Mouse (Mus musculus) common myeloid progenitor, adult 5-6 weeks (primary cell): ENCODE measurements around the gene Sh3rf1. TPM values are rescaled to one million over a fixed set of nuclear protein-coding genes. Genes with fewer than 3 reads are reported as not detected.

ENCODE experiments used
- ATAC-seq: replicated peaks from 2 replicates; pipeline ENCODE4 v1.8.0; 2016; ENCODE audit warnings: low read depth, mild to moderate bottlenecking, moderate TSS enrichment, inconsistent platforms; ENCODE audit not compliant: poor library complexity, severe bottlenecking
- total RNA-seq: library from RNA; stranded (forward); fragments of 200-1000, 187-1606 nt; gene quantifications from 2 replicates; pipeline ENCODE4 v1.2.3, GENCODE M21; 2017

Gene Sh3rf1
- total RNA-seq, result 1.8 and 4.6 TPM in 2 replicates

DNA sequence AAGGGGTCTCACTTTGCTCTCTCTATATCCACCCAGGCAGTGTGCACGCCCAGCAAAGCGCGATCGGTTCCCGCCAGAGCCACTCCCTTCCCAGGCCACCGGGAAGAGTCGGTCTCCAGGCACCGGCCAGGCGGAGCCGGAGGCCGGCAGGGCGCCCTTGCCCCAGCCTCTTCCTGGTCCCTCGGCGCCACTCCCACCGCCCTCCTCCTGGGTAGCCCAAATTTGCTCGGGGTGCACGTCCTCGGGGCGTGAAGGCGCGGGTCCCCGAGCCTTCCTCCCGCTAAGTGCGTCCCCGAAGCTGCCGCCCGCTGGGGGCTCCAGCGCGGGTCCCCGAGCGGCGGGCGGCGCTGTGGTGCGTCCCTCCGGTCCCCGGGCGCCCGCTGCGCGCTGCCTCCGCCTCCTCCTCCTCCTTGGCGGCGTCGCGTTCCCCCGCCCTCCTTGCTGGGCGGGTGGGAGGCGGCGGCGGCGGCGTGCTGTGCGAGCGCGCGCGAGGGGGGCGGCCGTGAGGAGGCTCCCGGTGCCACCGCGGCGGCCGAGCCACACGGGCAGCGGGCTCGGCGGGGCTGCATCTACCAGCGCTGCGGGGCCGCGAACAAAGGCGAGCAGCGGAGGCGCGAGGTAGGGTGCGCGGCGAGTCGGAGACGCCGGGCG, at the start of gene Sh3rf1:
Gene Sh3rf1, plus strand, starts transcription at position 144 of the 651 bp plus-strand sequence.
- peak; percentile 78 for ATAC-seq

- no peak for ATAC-seq
Observed at GRCm38 (mm10) chr8:61173921-61174492, 49.7 kb upstream of the Sh3rf1 start.

DNA sequence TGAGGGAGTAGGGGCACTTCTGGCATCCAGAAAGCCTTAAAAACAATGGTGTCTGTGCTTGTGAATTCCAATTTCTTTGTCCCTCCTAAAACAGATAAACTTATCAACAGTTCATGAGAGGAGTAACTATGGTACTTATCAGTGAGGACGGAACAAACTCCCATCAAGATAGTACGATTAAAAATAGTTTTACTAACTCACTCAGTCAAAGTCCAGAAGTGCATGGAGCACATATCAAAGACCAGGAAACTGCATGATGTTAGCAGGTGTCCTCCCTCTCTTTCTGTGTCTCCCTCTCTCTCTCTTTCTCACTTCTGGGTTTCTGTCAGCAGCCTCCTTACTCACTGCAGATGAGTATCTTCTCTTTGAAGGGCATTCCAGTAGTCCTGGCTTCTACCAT, 47.8 kb upstream of the Sh3rf1 start:
- no peak for ATAC-seq

- ATAC-seq, result peak; percentile 15; the same call in 1 of the 2 replicates
Observed at GRCm38 (mm10) chr8:61177680-61178593, 45.7 kb upstream of the Sh3rf1 start.

DNA sequence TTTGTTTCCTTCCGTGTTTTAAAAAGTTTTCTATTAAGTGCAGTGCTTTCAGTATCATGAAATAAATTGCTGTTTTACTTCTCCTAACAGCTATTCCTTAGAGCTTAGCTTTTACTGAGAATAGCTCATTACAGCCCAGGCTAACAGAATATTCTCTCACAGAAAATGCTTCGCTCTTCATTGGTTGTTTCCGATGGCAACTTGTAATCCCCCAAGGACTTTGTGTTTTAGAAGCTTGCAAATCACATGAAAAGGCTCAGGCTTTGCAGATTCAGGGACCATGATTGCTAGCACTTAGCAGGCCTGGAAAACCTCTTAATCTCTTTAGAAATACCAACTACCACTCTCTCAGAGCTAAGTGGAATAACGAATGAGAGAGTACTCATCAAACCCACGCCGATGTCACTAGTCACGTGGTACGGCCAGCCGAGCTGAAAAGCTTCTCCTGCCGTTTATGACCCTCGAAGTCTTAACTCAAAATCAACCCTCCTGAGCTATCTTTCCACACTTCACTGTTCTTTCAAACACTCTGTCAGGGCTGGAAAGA, 45.0 kb upstream of the Sh3rf1 start:
- ATAC-seq, result no peak

- ATAC-seq, result no peak
Observed at GRCm38 (mm10) chr8:61181592-61181991, 42.1 kb upstream of the Sh3rf1 start.

- no peak for ATAC-seq
Observed at GRCm38 (mm10) chr8:61182020-61182419, 41.7 kb upstream of the Sh3rf1 start.

- 0 out of 2 replicates have a peak, but pooled peaks have one; percentile 11 for ATAC-seq
Observed at GRCm38 (mm10) chr8:61185274-61186198, 38.1 kb upstream of the Sh3rf1 start.

GRCm38 (mm10) chr8:61194306-61194925, 29.3 kb upstream of the Sh3rf1 start:
- ATAC-seq, result no peak

DNA sequence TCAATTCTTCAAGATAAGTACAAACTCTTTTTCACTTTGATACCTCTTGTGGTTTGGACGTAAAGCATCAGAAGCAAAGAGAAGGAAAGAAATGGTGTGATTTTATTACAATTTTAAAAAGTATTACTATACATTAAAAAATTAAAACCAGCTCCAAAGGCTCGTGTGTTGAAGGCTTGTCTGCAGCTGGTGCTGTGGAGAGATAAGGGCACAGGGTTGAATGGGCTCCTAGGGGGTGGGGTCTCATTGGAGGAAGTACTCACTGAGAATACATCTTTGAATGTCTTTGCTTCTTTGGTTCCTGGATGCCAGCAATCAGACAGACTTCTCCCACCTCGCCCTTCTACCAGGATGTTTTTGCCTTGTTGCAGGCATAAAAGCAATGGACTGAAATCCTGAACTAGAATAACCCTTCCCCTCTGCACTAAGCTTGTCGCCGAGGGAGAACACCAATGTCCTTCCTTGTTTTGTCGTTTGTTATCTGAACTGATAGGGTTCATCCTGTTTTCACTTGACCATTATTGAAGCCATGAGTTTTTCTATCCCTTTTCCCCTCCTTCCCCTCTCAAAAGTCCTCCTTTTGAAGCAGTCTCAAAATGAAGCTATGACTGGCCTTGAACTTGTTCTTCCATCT, 23.3 kb upstream of the Sh3rf1 start:
- ATAC-seq, result 0 out of 2 replicates have a peak, but pooled peaks have one; percentile 32

- no peak for ATAC-seq
Observed at GRCm38 (mm10) chr8:61203035-61203826, 20.4 kb upstream of the Sh3rf1 start.

- no peak for ATAC-seq
Observed at GRCm38 (mm10) chr8:61206876-61207275, 16.8 kb upstream of the Sh3rf1 start.

DNA sequence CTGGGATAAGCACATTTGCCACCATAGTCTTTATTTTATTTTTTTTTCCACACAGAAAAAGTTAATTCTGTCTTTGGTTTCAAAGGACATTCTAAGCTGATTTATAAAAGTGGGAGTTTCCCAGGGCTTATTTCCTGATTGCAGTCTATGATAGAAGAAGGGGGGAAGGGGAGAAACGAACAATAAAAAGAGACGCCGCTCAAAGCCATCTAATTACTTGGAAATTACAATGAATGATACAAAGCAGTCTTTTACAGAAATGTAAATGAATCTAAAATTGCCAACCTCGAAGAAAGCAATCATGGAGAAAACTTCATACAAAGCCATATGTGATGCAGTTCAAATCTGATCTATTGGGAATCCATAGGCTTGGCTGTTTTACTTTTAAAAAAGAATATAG, 16.0 kb upstream of the Sh3rf1 start:
- ATAC-seq, result no peak

DNA sequence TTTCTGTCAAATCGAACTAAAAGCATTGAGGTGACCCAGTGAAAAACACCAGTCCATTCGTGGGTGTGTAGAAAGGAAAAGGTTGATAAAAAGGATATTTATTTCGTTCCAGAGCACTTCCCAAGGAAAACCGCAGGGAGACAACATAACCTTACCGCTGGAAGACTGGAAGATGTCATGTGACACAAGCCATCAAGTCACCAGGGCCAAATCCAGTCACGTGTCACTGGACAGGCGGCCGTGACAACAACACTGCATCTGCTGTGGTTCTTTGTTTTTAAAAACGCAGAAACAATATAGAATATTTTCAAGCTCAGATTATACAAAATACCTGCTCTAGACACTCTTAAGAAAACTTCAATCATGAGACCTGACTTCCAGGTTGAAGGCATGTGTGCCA, 15.0 kb upstream of the Sh3rf1 start:
- ATAC-seq, result no peak

DNA sequence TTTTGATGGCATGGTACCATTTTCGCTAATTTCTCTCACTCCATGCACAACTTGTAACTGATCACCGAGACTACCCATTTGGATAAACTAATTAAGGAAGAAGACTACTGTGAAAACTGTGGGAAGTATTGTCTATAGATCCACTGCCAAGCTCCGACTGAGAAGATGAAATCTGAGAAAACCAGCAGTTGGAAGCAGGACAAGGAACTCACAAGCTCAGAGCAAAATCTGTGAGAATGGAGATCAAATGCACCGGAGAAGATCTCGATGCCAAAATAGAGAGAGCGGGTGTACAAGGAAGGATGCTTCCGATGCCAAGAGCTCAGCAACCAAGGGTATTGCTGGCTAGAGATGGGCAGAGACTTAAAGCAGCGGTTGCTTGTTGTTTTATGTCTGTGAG, 12.8 kb upstream of the Sh3rf1 start:
- no peak for ATAC-seq

DNA sequence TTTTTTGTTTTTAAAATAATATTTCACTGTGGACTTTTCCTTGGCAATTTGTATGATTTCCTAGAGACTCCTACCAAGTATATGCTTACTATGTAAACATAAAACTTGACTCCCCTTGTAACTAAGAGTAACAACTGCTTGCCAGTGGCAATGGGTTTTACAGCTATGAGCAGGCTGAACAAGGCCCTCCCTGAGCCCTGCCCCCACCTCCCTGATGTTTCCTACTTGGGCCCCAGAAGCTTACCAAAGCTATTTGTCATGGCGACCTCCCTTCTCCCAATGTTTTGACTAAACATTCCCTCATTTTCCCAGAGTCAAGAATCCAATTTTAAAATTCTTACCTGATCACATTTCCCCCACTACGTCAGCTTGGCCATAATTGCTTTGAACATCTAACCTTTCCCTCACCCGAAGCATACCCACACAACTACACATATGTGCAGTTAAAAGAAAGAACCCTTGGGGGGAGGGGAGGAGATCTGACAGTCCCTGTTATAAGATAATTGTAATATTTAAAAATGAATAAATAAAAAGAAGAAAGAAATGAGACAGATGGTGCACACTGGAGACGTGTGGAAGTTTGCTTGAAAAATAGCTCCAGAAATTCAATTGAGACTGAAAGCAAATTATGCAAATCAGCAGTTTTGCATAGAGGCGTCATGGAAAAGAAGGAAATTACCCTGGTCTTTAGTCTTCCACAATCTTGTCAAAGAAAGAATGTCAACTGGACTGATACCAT, 8.4 kb upstream of the Sh3rf1 start:
- ATAC-seq, result no peak

DNA sequence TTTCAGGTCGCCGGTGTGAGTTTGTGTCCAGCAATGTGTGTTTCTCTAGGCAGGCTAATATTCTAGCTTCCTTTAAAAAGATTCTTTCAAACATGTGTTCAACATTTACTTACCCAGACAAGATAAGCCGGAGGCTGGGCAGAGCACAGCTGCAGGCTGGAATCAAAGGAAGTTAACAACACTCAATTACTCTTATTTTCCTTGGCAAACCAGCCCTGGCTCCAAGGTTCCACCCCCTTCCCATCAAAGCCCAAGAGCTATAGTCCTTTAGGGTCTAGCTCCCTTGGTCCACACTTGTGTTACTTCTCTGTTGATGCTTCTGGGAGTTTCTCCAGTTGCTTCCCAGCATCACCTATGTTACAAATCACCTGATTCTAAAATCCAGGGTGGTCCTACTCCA, 6.7 kb upstream of the Sh3rf1 start:
- ATAC-seq, result no peak
